Mouse (Mus musculus) lung, adult 2 months (tissue): ENCODE data around the gene Pafah2. TPM values are rescaled to one million over a fixed set of nuclear protein-coding genes. Genes with fewer than 3 reads are reported as not detected.

Source experiments
- DNase-seq: peaks from one replicate; pipeline ENCODE4 v3.0.0; 2022
- H3K4me1 ChIP-seq: fragments of 200-500 bp; 2 replicates; pipeline ENCODE4 v1.6.1; 2011; ENCODE audit warnings: low read length; ENCODE audit not compliant: control insufficient read depth, insufficient read depth
- H3K4me3 ChIP-seq: fragments of 200-500 bp; replicated peaks from 2 replicates; pipeline ENCODE3; 2011; ENCODE audit warnings: low read depth, mild to moderate bottlenecking, control low read depth, low read length; ENCODE audit errors: extremely low read depth
- CTCF ChIP-seq: fragments of 200-500 bp; IDR thresholded peaks from 2 replicates; pipeline ENCODE4 v1.5.1; 2011; ENCODE audit warnings: mild to moderate bottlenecking, low read length, control low read depth; ENCODE audit not compliant: insufficient read depth
- POLR2A ChIP-seq: fragments of 200-500 bp; IDR thresholded peaks from 2 replicates; pipeline ENCODE4 v1.6.1; 2011; ENCODE audit warnings: low read depth, mild to moderate bottlenecking, control low read depth, low read length, borderline replicate concordance; ENCODE audit errors: extremely low read depth
- WGBS: fragments of 180-500 bp; shearing (Covaris S2); methylation state at CpG from one replicate; pipeline ENCODE4 v1.1.7; 2018; 5-methylcytosine and 5-hydroxymethylcytosine counted together
- polyA plus RNA-seq: library from polyadenylated mRNA; depleted of rRNA; stranded (reverse); fragments of >200 nt; gene quantifications from 2 replicates; pipeline ENCODE4 v1.2.3, GENCODE M21; 2012

The Pafah2 gene
- polyA plus RNA-seq, 1 experiment = 41.0 TPM

DNA sequence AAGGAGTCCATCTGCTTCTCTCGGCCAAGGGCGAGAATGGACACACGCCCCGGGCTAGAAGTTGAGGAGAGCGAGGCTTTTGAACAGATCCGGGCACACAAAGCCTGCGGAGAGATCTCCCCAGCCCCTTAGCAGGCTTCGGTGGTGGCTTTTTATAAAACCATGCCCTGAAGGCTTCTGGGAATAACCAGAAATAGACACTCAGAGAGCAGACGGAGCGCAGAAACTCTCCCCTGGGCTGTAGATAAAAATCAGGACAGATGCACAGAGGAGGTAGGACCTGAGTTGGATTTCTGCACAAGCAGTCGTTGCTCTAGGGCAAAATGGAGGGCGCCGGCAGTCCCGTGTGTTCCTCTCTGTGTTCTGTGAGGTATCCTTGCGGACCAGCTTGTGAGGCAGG lies 20.5 kb downstream of the Pafah2 start:
- TF ChIP-seq CTCF (no peak), POLR2A (no peak)
- 85% methylated on average over 15 of the region's 15 CpGs for WGBS
- Histone ChIP-seq H3K4me1 (no peaks in the 10 kb centered on the region), H3K4me3 (no peak overlapping the region)
- DNase-seq = no peak

DNA sequence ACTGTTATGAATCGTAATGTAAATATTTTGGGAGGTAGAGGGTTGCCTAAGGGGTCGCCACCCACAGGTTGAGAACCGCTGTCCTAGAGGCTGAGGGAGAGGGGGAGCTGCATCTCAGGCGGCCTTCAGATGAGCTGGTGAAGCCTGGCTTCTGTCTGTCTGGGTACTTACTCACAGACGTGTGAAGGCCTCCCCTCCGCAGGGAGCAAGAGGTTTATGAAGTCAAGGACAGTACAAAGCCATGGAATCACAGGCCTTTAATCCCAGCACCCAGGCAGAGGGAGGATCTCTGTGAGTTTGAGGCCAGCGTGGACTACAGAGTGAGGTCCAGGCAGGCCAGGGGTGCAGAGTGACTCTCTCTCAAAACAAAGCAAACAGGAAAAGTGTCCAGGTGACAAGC lies 21.0 kb downstream of the Pafah2 start:
- no peak for DNase-seq
- Histone ChIP-seq H3K4me3 (no peak overlapping the region), H3K4me1 (no peaks in the 10 kb centered on the region)
- 75% methylated on average over 7 of the region's 7 CpGs for WGBS
- no peak for TF ChIP-seq POLR2A

DNA sequence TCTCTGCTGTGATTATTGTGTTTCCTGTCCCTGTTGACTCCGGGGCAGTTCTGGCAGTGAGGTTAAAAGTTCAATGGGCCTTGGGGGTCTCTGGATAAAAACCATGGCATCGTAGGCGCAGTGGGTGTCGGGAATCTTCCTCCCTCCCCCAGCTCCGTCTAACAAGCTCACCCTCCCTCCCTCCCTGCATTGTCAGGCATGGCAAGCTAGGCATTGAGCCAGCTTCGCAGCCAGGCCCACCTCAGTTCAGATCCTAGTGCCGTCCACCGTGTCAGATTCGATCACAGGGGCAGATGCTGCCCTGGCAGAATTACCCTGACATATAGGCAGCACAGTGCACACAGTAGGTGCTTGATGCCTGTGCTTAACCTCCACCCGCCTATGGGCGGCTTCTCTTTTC lies 25.9 kb downstream of the Pafah2 start:
- DNase-seq = no peak
- no peak for TF ChIP-seq CTCF
- no peak for TF ChIP-seq POLR2A
- WGBS = 68% methylated on average over 11 of the region's 11 CpGs
- H3K4me3 ChIP-seq = no peak overlapping the region
- H3K4me1 ChIP-seq = no peaks in the 10 kb centered on the region

DNA sequence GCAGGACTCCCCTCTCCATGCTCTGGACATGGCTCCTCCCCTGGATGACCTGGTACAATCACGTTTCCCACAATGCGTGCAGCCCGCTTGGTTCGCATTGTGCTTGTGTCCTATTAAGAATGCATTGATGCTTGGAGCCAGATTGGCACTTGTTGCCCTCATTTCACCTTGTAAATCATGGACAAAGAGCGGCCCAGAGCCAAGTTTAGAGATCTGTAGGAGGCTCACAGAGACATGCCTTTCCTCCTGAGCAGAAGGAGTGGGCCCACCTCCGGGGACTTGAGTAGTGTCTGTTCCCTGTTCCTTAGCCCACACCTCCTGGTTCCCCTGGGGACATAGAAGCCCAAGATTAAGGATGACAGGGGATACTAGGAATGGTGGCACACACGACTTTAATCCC lies 27.8 kb downstream of the Pafah2 start:
- TF ChIP-seq CTCF (no peak), POLR2A (no peak)
- WGBS = 89% methylated on average over 7 of the region's 7 CpGs
- no peaks in the 10 kb centered on the region for H3K4me1 ChIP-seq
- H3K4me3 ChIP-seq = no peak overlapping the region
- no peak for DNase-seq

DNA sequence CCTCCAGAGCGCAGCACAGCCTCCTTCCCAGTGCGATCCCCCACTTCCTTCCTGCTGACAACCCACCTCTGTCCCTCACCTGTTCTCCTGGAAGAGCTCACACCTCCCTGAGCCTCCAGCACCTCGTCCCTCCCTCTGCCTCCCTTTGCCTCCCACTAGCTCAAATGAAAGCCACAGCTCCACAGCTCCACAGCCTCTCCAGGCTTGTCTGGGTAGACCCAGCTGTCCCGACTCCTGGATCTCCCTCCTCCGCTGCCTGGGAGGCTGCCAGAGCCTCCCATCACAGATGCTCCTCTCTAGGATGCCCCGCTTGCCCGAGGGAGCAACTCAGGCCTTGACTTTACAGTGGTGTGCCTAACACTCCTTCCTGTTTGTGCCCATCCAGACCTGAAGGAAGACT lies 29.0 kb downstream of the Pafah2 start:
- no peak for TF ChIP-seq POLR2A
- TF ChIP-seq CTCF = no peak
- no peak overlapping the region for H3K4me3 ChIP-seq
- DNase-seq = no peak
- no peaks in the 10 kb centered on the region for H3K4me1 ChIP-seq
- WGBS = 75% methylated on average over 7 of the region's 7 CpGs

DNA sequence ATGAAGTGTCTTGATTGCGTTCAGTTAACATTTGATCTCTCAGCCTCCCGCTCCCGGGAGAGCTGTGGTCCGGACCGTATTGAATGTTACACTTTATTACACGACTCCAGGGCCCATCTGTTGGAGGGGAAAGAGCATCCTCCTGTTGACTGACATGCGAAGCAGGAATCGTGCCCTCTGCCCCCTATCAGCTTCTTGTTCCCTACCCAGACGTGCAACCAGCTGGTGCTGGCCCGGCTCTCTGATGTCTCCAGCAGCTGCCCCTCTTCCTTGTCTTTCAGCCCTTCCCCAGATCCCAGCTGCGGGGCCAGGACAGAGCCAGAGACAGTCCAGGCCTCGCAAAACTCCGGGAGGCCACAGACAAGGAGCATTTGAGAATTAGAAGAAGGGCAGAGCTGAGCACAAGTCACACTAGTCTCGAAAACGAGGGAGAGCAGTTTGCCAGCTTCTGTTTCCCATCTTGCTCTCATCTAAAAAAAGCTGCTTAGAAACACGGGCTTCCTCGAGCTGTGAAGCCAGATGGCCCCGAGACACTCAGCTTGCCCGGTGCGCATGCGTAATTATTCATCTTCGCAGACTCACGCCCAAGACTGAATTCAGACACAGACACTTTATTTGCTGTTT lies 34.4 kb downstream of the Pafah2 start:
- 34% methylated on average over 23 of the region's 23 CpGs for WGBS
- TF ChIP-seq POLR2A (no peak), CTCF (no peak)
- Histone ChIP-seq H3K4me1 (peaks cover 2% of the 10 kb centered on the region), H3K4me3 (no peak overlapping the region)
- DNase-seq = peak; percentile 19

DNA sequence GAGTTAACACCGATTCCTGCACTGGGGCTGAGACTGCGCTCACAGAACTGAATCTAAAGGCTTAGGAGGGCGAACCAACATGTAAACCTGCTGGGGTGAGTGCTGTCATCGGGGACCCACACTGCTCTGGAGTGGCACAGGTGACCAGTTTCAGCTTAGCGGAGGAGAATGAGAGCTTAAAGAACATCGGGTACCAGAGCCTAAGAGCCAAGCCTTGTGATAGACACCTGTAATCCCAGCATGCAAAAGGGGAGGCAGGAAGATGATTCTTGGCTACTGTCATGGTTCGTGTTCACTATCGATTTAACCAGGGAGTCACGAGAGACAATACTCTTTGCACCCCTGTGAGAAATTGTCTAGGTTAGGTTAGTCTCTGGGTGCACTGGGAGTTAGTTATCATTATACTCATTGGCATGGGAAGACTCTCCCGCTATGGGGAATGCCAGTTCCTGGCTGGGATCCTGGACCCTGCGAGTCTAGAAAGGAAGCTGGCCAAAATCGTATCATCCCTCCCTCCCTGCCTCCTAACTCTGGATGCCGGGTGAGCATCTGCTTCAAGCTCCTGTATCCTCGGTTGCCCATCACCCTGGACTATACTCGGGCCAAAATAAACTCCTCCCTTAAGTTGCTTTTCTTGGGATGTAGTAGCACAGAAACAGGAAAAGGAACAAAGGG lies 36.7 kb downstream of the Pafah2 start:
- no peak for TF ChIP-seq POLR2A
- no peak for TF ChIP-seq CTCF
- DNase-seq = no peak
- H3K4me3 ChIP-seq = no peak overlapping the region
- 71% methylated on average over 15 of the region's 15 CpGs for WGBS
- H3K4me1 ChIP-seq = peaks cover 2% of the 10 kb centered on the region

DNA sequence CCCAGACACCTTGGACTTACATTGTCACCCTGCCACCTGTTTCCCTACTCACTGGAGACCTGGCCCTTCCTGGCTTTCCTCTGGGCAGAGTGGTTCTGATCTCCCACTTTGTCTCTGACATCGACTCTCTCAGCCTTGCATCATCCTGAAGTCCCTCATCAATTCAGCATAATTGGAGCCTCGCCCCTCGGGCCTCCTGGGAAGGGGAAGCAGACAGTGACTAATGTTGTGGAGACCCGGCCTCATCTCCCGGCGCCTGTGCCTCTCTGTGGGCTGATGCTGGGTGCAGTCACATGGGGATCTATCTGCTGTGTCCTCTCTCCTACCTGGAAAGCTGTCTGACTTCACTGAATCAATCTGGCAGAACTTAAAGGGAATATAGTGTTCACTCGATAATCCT lies 40.1 kb downstream of the Pafah2 start:
- no peak for TF ChIP-seq POLR2A
- no peak for TF ChIP-seq CTCF

DNA sequence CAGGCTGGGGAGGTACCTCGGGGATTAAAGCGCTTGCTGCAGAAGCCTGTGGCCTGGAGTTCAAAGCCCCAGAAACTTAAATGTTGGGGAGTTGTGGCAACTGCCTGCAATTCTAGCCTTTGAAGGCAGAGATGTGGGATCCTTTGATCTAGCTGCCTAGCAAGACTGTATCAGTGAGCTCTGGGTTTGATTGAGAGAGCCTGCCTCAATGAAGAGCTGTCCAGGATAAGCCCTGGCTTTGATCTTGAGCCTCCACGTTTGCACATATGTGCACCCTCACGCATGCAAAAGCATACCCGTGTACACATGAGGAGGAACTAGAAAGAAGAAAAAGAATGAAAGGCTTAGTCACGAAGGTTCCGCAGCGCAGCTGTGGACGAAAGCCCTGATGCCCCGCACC lies 40.5 kb downstream of the Pafah2 start:
- H3K4me1 ChIP-seq = no peaks in the 10 kb centered on the region
- no peak for TF ChIP-seq POLR2A
- no peak for TF ChIP-seq CTCF
- DNase-seq = no peak
- WGBS = 74% methylated on average over 10 of the region's 10 CpGs
- H3K4me3 ChIP-seq = no peak overlapping the region

More for the DNA sequence above, 40.1 kb downstream of the Pafah2 start:
- DNase-seq = no peak
- Histone ChIP-seq H3K4me3 (no peak overlapping the region), H3K4me1 (no peaks in the 10 kb centered on the region)
- 47% methylated on average over 7 of the region's 7 CpGs for WGBS

DNA sequence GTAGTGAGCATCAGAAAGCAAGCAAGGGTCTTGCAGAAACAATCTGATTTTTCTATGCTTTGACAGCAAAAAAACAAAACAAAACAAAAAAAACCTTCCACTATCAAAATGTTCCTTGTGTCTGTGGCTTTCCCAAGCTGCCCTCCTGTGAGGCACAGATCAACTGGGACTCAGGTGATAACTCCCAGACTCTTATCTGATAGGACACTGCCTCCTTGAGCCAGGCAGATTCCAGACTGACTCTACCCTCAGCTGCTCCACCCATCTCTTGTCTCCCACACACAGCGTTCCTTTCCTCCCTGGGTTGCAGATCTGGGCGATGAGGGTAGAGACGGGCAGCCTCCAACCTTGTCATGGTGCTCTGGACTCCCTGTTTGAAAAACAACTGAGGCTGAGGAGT lies 43.0 kb downstream of the Pafah2 start:
- TF ChIP-seq POLR2A (no peak), CTCF (no peak)
- 53% methylated on average over 3 of the region's 3 CpGs for WGBS

More for the DNA sequence above, 43.0 kb downstream of the Pafah2 start:
- H3K4me1 ChIP-seq = no peaks in the 10 kb centered on the region
- DNase-seq = no peak
- H3K4me3 ChIP-seq = no peak overlapping the region
